Comparison of ENCODE assay signal across 22 mouse cellular contexts in the genomic region with DNA sequence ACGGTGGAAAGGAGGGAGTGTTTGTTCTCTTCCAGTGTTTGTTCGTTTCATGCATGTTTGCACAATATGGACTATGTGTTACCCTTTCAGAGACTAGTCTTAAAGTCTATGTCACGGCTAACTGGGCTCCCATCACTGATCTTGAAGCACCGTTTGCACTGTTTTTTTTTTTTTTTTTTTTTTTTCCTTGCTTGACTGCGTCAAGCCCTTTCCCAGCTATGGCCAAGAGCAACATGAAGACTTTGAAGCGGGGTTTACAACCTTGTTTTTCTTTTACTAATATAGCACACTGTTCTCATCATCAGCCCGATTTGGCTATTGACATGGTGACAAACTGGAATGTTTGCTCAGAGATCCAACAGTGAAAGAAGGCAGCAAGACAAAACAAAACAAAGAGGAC.
DNase-seq lines count a peak whose midpoint lies in the region; ATAC-seq lines count a peak whose summit lies in the region.
"Had no signal": no experiment of that assay in that cellular context is flagged by ENCODE, and none has a peak within 500 bp of the region (broad histone marks: within the 10 kb centered on the region; RNA-seq: fewer than 3 reads in every experiment).

No protein-coding gene starts in this region.

- H3K4me1 ChIP-seq in heart, embryonic 12.5 days (replicated peaks): no peaks in the 10 kb centered on the region
- peaks cover 18% of the 10 kb centered on the region for H3K4me1 ChIP-seq in kidney, embryonic 16.5 days (ENCODE audit: insufficient read depth, low read length)
- H3K4me1 ChIP-seq in forebrain, embryonic 14.5 days (ENCODE audit: control insufficient read depth, insufficient read depth, low read length): no peaks in the 10 kb centered on the region; the same call in 1 of the 2 replicates
- H3K4me1 ChIP-seq: lung, embryonic 15.5 days; midbrain, embryonic 13.5 days; stomach, embryonic 15.5 days had no signal

- H3K4me3 ChIP-seq in heart, embryonic 12.5 days: no peak overlapping the region
- no peak overlapping the region for H3K4me3 ChIP-seq in kidney, embryonic 16.5 days (ENCODE audit: low read length)
- H3K4me3 ChIP-seq in forebrain, embryonic 14.5 days (ENCODE audit: low read depth, low read length): no peak overlapping the region
- H3K4me3 ChIP-seq: forebrain, embryonic 15.5 days; left cerebral cortex, adult 2 months; limb, embryonic 13.5 days; lung, embryonic 15.5 days; midbrain, embryonic 13.5 days; stomach, embryonic 15.5 days had no signal

- H3K4me2 ChIP-seq in heart, embryonic 12.5 days: no peak overlapping the region
- peak overlapping the region; percentile 28; the same call in 1 of the 2 replicates for H3K4me2 ChIP-seq in kidney, embryonic 16.5 days (replicated peaks; ENCODE audit: low read depth, low read length)
- H3K4me2 ChIP-seq in forebrain, embryonic 14.5 days (ENCODE audit: low read length): no peak overlapping the region
- H3K4me2 ChIP-seq: forebrain, embryonic 15.5 days; limb, embryonic 13.5 days; lung, embryonic 15.5 days; midbrain, embryonic 13.5 days; stomach, embryonic 15.5 days had no signal

- no peaks in the 10 kb centered on the region for H3K9me3 ChIP-seq in heart, embryonic 12.5 days (replicated peaks)
- H3K9me3 ChIP-seq in kidney, embryonic 16.5 days (ENCODE audit: low read length): no peaks in the 10 kb centered on the region
- no peaks in the 10 kb centered on the region for H3K9me3 ChIP-seq in forebrain, embryonic 14.5 days (replicated peaks; ENCODE audit: control insufficient read depth, low read length)
- H3K9me3 ChIP-seq: forebrain, embryonic 15.5 days; limb, embryonic 13.5 days; lung, embryonic 15.5 days; midbrain, embryonic 13.5 days; stomach, embryonic 15.5 days had no signal

- no peak overlapping the region for H3K9ac ChIP-seq in heart, embryonic 12.5 days
- no peak overlapping the region for H3K9ac ChIP-seq in kidney, embryonic 16.5 days (replicated peaks; ENCODE audit: low read length)
- H3K9ac ChIP-seq in forebrain, embryonic 14.5 days (ENCODE audit: low read length): no peak overlapping the region
- H3K9ac ChIP-seq: forebrain, embryonic 15.5 days; limb, embryonic 13.5 days; liver, embryonic 14.5 days; lung, embryonic 15.5 days; midbrain, embryonic 13.5 days; stomach, embryonic 15.5 days had no signal

- peak; percentile 9 to 38 for DNase-seq in heart, adult 18-20 months
- no peak for DNase-seq in kidney, postnatal 14 days
- peak; percentile 14 for DNase-seq in lung, postnatal 36 days
- DNase-seq in lung, adult 18-20 months: no peak
- DNase-seq in skeletal muscle tissue, adult 2 months (ENCODE audit: low read depth, low spot score): peak; percentile 58
- DNase-seq in forebrain, embryonic 14.5 days (ENCODE audit: low spot score): no peak
- DNase-seq: adrenal gland, adult 8-10 months; B cell, adult 2 months; cerebellum, postnatal 14 days; heart, postnatal 14 days; kidney, adult 8-10 months had no signal

- no peak for ATAC-seq in heart, embryonic 12.5 days (ENCODE audit: insufficient number of reproducible peaks, low FRiP score)
- ATAC-seq in kidney, embryonic 16.5 days (ENCODE audit: low FRiP score, low TSS enrichment): peak; percentile 67
- ATAC-seq in forebrain, embryonic 14.5 days: no peak
- ATAC-seq: forebrain, embryonic 15.5 days; hindbrain, embryonic 16.5 days; midbrain, embryonic 13.5 days had no signal

- 67% methylated on average over 7 of the region's 7 CpGs for WGBS in heart, embryonic 12.5 days
- 24% methylated on average over 7 of the region's 7 CpGs for WGBS in kidney, embryonic 16.5 days
- 85% methylated on average over 7 of the region's 7 CpGs for WGBS in forebrain, embryonic 14.5 days

- H3K27ac ChIP-seq in heart, embryonic 12.5 days (ENCODE audit: poor library complexity, severe bottlenecking): no peak overlapping the region
- 0 out of 2 replicates have a peak overlapping the region, but pooled peaks have one; percentile 5 for H3K27ac ChIP-seq in kidney, embryonic 16.5 days (ENCODE audit: low read length)
- no peak overlapping the region for H3K27ac ChIP-seq in forebrain, embryonic 14.5 days (ENCODE audit: low read depth, low read length)
- H3K27ac ChIP-seq: forebrain, embryonic 15.5 days; left cerebral cortex, adult 2 months; liver, embryonic 14.5 days; lung, embryonic 15.5 days; macrophage; midbrain, embryonic 13.5 days; stomach, embryonic 15.5 days had no signal

- no peaks in the 10 kb centered on the region for H3K27me3 ChIP-seq in heart, embryonic 12.5 days (replicated peaks)
- no peaks in the 10 kb centered on the region for H3K27me3 ChIP-seq in kidney, embryonic 16.5 days (ENCODE audit: insufficient read depth, low read length)
- no peaks in the 10 kb centered on the region for H3K27me3 ChIP-seq in forebrain, embryonic 14.5 days (replicated peaks; ENCODE audit: control insufficient read depth, insufficient read depth, low read length)
- H3K27me3 ChIP-seq: forebrain, embryonic 15.5 days; limb, embryonic 13.5 days; lung, embryonic 15.5 days; midbrain, embryonic 13.5 days; stomach, embryonic 15.5 days had no signal

- no peaks in the 10 kb centered on the region for H3K36me3 ChIP-seq in heart, embryonic 12.5 days
- no peaks in the 10 kb centered on the region for H3K36me3 ChIP-seq in kidney, embryonic 16.5 days (ENCODE audit: insufficient read depth, low read length)
- no peaks in the 10 kb centered on the region for H3K36me3 ChIP-seq in forebrain, embryonic 14.5 days (ENCODE audit: control insufficient read depth, insufficient read depth, low read length)
- H3K36me3 ChIP-seq: forebrain, embryonic 15.5 days; limb, embryonic 13.5 days; lung, embryonic 15.5 days; midbrain, embryonic 13.5 days; stomach, embryonic 15.5 days had no signal

Comparison
In these comparisons a context has a peak if more than half of its experiments do, and no peak if none do; other contexts are left out.
1. DNase-seq: peak in heart, adult 18-20 months (2 of 2), lung, postnatal 36 days (single experiment) and skeletal muscle tissue, adult 2 months (single experiment); none in kidney, postnatal 14 days (single experiment), lung, adult 18-20 months (0 of 2) and forebrain, embryonic 14.5 days (single experiment).